Mouse (Mus musculus): ENCODE results near the gene Scd4. TPM values are rescaled to one million over a fixed set of nuclear protein-coding genes. Genes with fewer than 3 reads are reported as not detected.
A peak's percentile ranks its signal among the peaks of the same experiment; 100 is the strongest.

Gene Scd4
- polyA plus RNA-seq, 1 experiment from 2014 or later, result 0.08 TPM

DNA sequence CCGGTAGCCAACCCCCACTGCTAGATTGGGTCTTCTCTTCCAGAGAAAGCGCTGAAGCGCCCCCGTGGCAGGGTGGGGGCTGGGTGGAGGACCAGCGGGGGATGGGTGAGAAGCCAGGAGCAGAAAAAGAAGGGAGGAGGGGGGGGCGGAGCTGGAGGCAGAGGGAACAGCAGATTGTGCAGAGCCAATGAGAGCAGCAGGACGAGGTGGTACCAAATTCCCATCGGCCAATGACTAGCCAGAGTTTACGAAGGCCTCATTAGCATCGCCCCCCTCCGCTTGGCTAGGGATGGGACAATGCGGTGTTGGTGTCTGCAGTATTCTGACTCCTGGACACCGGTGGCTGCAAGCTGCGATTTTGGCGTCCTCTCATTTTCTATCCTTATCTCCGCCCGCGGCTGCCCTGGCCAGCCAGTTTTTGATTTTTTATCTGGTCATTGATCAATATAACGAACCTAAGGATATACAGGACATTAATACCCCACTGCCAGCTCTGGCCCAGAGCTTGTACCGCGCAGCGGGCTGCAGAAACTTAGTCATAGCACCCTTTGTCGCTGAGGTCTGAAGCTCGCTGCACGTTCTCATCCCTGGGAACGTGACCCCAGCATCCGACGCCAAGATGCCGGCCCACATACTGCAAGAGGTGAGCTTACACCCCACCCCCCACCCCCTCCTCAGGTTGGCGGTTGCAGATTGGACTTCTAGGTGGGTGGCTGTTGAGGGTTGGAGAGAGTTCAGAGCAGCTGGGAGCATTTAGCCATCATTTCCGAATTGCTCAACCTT, 38.9 kb upstream of the Scd4 start:
- peak; percentile 98 for ATAC-seq (replicated peaks)

GRCm38 (mm10) chr19:44294588-44295041, 38.3 kb upstream of the Scd4 start:
- Histone ChIP-seq H3K9ac (peak overlapping the region; percentile 96), H3K27ac (peak overlapping the region; percentile 97), H3K27me3 (replicated peaks) (no peaks in the 10 kb centered on the region), H3K36me3 (replicated peaks) (no peaks in the 10 kb centered on the region; the same call in 1 of the 2 replicates), H3K4me1 (peaks cover 63% of the 10 kb centered on the region), H3K4me2 (peak overlapping the region; percentile 89), H3K4me3 (peak overlapping the region; percentile 89), H3K9me3 (no peaks in the 10 kb centered on the region)
- ATAC-seq (replicated peaks), result peak; percentile 71
- WGBS, result 0% methylated on average over 14 of the region's 14 CpGs

More for the DNA sequence above, 38.9 kb upstream of the Scd4 start:
- Histone ChIP-seq H3K4me1 (peaks cover 57% of the 10 kb centered on the region), H3K36me3 (replicated peaks) (no peaks in the 10 kb centered on the region; the same call in 1 of the 2 replicates), H3K9me3 (no peaks in the 10 kb centered on the region), H3K4me2 (peak overlapping the region; percentile 89), H3K27me3 (replicated peaks) (no peaks in the 10 kb centered on the region), H3K27ac (peak overlapping the region; percentile 97), H3K4me3 (peak overlapping the region; percentile 89), H3K9ac (peak overlapping the region; percentile 96)
- WGBS, result under 1% methylated on average over 31 of the region's 31 CpGs

DNA sequence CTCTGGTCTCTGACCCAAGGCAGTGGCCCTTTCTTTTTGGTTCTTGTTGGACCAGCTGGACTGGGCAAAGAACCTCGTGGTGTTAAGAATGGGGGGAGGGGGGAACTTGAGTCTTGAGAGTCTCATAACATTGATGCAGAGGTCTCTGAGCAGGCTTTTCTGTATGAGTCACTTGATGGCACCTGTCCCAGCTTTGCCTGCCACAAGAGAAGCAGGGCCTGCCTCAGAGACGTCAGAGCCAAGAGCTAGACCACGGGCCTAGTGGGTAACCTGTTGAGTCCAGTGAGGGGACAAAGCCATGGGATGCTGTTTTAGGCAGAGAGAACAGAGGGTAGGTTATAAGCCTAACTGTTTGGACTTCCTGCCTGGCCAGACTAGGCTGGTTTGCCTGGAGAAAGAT, 37.6 kb upstream of the Scd4 start:
- Histone ChIP-seq H3K27me3 (replicated peaks) (no peaks in the 10 kb centered on the region), H3K27ac (peak overlapping the region; percentile 55), H3K4me2 (peak overlapping the region; percentile 89), H3K9ac (peak overlapping the region; percentile 58), H3K4me3 (peak overlapping the region; percentile 89), H3K36me3 (replicated peaks) (peaks cover 4% of the 10 kb centered on the region; the same call in 1 of the 2 replicates), H3K9me3 (no peaks in the 10 kb centered on the region), H3K4me1 (peaks cover 70% of the 10 kb centered on the region)
- ATAC-seq (replicated peaks), result no peak
- 11% methylated on average over 3 of the region's 3 CpGs for WGBS

- H3K9ac ChIP-seq, result peak overlapping the region; percentile 58
- 4% methylated on average over 4 of the region's 4 CpGs for WGBS
- peak overlapping the region; percentile 89 for H3K4me2 ChIP-seq
- H3K36me3 ChIP-seq (replicated peaks), result peaks cover 9% of the 10 kb centered on the region
- ATAC-seq (replicated peaks), result no peak
- H3K27ac ChIP-seq, result peak overlapping the region; percentile 55; the same call in 1 of the 2 replicates
- peaks cover 75% of the 10 kb centered on the region for H3K4me1 ChIP-seq
- H3K9me3 ChIP-seq, result no peaks in the 10 kb centered on the region
- H3K27me3 ChIP-seq (replicated peaks), result no peaks in the 10 kb centered on the region
- peak overlapping the region; percentile 89 for H3K4me3 ChIP-seq
Observed at GRCm38 (mm10) chr19:44295741-44296140, 37.2 kb upstream of the Scd4 start.

- Histone ChIP-seq H3K9me3 (no peaks in the 10 kb centered on the region), H3K4me1 (peaks cover 79% of the 10 kb centered on the region), H3K27me3 (replicated peaks) (no peaks in the 10 kb centered on the region), H3K36me3 (replicated peaks) (peaks cover 13% of the 10 kb centered on the region), H3K27ac (no peak overlapping the region), H3K9ac (peak overlapping the region; percentile 58), H3K4me2 (peak overlapping the region; percentile 89), H3K4me3 (peak overlapping the region; percentile 89)
- 20% methylated on average over 7 of the region's 7 CpGs for WGBS
- ATAC-seq (replicated peaks), result no peak
Observed at GRCm38 (mm10) chr19:44296186-44296585, 36.7 kb upstream of the Scd4 start.

GRCm38 (mm10) chr19:44297068-44297760, 35.7 kb upstream of the Scd4 start:
- Histone ChIP-seq H3K36me3 (replicated peaks) (peaks cover 19% of the 10 kb centered on the region), H3K9ac (peak overlapping the region; percentile 58), H3K9me3 (no peaks in the 10 kb centered on the region), H3K4me1 (peaks cover 80% of the 10 kb centered on the region), H3K27me3 (replicated peaks) (no peaks in the 10 kb centered on the region), H3K27ac (no peak overlapping the region; the same call in 1 of the 2 replicates), H3K4me2 (peak overlapping the region; percentile 89), H3K4me3 (peak overlapping the region; percentile 89)
- WGBS, result 44% methylated on average over 8 of the region's 8 CpGs
- ATAC-seq (replicated peaks), result no peak

GRCm38 (mm10) chr19:44297862-44298261, 35.0 kb upstream of the Scd4 start:
- Histone ChIP-seq H3K27ac (no peak overlapping the region), H3K36me3 (replicated peaks) (peaks cover 25% of the 10 kb centered on the region), H3K4me1 (peaks cover 80% of the 10 kb centered on the region), H3K4me2 (peak overlapping the region; percentile 89), H3K9ac (peak overlapping the region; percentile 58; the same call in 1 of the 2 replicates), H3K9me3 (no peaks in the 10 kb centered on the region), H3K4me3 (peak overlapping the region; percentile 89), H3K27me3 (replicated peaks) (no peaks in the 10 kb centered on the region)
- 70% methylated on average over 9 of the region's 9 CpGs for WGBS
- no peak for ATAC-seq (replicated peaks)

- WGBS, result 81% methylated on average over 9 of the region's 9 CpGs
- no peak for ATAC-seq (replicated peaks)
- Histone ChIP-seq H3K36me3 (replicated peaks) (peaks cover 36% of the 10 kb centered on the region), H3K27ac (no peak overlapping the region), H3K9ac (no peak overlapping the region), H3K4me1 (peaks cover 81% of the 10 kb centered on the region), H3K9me3 (no peaks in the 10 kb centered on the region), H3K27me3 (replicated peaks) (no peaks in the 10 kb centered on the region), H3K4me2 (peak overlapping the region; percentile 89), H3K4me3 (peak overlapping the region; percentile 89)
Observed at GRCm38 (mm10) chr19:44299078-44299477, 33.8 kb upstream of the Scd4 start.

DNA sequence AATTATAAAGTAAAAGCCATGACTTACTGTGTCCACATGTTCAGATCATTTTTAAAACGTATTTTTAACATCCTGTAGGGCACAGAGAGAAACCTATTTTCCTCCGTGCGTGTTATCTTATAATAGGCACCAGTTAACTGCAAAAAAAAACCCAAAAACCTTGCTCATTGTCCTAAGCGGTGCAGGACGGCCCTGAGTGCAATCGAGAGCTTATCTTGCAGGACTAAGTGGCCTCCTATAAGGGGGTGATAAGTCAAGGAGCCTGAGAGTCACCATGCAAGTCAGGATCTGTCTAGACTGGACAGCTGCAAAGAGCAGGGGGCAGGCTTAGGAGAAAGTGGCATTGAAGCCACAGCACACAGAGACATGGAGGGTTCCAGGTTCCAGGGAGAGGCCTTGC, 33.0 kb upstream of the Scd4 start:
- Histone ChIP-seq H3K4me2 (peak overlapping the region; percentile 89), H3K9ac (no peak overlapping the region), H3K4me3 (no peak overlapping the region), H3K27me3 (replicated peaks) (no peaks in the 10 kb centered on the region), H3K4me1 (peaks cover 87% of the 10 kb centered on the region), H3K27ac (no peak overlapping the region), H3K9me3 (no peaks in the 10 kb centered on the region), H3K36me3 (replicated peaks) (peaks cover 43% of the 10 kb centered on the region)
- WGBS, result 73% methylated on average over 6 of the region's 6 CpGs
- ATAC-seq (replicated peaks), result no peak

DNA sequence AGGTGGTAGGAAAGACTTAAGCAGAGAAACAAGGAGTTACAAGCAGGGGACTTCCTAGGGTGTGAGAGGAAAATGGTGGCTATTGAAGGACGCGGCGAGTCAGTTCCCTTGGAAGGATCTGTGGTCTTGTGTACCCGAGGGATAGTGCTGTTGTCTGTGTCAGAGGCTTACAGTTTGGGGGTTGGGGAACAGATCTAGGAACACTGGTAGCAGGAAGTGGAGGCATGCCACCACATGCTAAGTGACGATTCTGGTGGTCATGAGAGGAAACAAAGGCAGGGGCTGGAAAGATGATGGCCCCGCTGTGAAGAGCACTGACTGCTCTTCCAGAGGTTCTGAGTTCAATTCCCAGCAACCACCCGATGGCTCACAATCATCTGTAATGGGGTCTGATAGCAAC, 32.4 kb upstream of the Scd4 start:
- Histone ChIP-seq H3K27me3 (replicated peaks) (no peaks in the 10 kb centered on the region), H3K4me3 (no peak overlapping the region), H3K27ac (no peak overlapping the region), H3K4me1 (peaks cover 89% of the 10 kb centered on the region), H3K9me3 (no peaks in the 10 kb centered on the region), H3K9ac (no peak overlapping the region), H3K4me2 (peak overlapping the region; percentile 89; the same call in 1 of the 2 replicates), H3K36me3 (replicated peaks) (peaks cover 49% of the 10 kb centered on the region)
- 75% methylated on average over 7 of the region's 7 CpGs for WGBS
- no peak for ATAC-seq (replicated peaks)

DNA sequence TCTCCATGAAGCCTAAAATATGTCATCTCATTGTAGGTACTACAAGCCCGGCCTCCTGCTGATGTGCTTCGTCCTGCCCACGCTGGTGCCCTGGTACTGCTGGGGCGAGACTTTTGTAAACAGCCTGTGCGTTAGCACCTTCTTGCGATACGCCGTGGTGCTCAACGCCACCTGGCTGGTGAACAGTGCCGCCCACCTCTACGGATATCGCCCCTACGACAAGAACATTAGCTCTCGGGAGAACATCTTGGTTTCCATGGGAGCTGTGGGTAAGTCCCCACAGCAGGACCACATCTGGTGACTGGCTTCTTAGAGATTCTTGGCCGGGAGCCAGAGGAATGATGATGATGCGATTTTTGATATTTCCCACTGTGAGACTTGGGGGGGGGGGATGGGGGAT, 31.7 kb upstream of the Scd4 start:
- peaks cover 91% of the 10 kb centered on the region for H3K4me1 ChIP-seq
- H3K9me3 ChIP-seq, result no peaks in the 10 kb centered on the region
- H3K27me3 ChIP-seq (replicated peaks), result no peaks in the 10 kb centered on the region
- H3K27ac ChIP-seq, result no peak overlapping the region
- 0 out of 2 replicates have a peak overlapping the region, but pooled peaks have one; percentile 2 for H3K4me2 ChIP-seq
- no peak overlapping the region for H3K9ac ChIP-seq
- no peak overlapping the region for H3K4me3 ChIP-seq
- 75% methylated on average over 16 of the region's 16 CpGs for WGBS
- peaks cover 56% of the 10 kb centered on the region for H3K36me3 ChIP-seq (replicated peaks)
- ATAC-seq (replicated peaks), result no peak

DNA sequence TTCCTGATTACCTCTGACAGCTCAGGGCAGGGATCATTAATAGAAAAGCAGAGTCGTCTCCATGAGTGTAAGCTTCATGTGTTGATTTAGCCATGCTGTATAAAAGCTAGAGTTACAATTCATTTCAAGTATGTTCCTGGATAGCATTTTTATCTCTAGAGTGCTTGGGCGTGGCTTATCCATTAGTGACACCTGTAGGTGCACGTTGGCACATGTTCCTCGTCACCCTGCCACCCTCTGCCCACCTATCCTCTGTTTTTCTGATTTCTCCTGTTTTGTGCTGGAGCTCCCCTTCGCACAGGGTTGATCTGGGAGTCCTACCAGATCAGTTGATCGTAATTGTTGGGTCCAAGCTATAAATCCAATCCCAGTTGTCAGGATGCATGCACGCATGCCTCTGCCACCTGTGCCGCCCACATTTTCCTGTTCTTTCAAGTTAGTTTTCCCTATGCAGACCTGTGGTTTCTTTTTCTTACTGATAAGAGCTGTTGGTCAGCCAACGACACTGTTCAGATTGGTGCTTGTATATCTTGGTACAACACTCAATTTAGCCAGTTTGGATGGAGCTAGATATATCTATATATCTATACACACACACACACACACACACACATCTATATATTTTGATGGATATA, 31.1 kb upstream of the Scd4 start:
- Histone ChIP-seq H3K36me3 (replicated peaks) (peaks cover 60% of the 10 kb centered on the region), H3K4me3 (no peak overlapping the region), H3K9me3 (no peaks in the 10 kb centered on the region), H3K27ac (no peak overlapping the region), H3K27me3 (replicated peaks) (no peaks in the 10 kb centered on the region), H3K4me2 (no peak overlapping the region), H3K4me1 (peaks cover 87% of the 10 kb centered on the region), H3K9ac (no peak overlapping the region)
- WGBS, result 82% methylated on average over 9 of the region's 9 CpGs
- ATAC-seq (replicated peaks), result no peak

Measured in midbrain, embryonic 15.5 days (tissue).